Mouse (Mus musculus) spleen, adult 2 months (tissue): ENCODE results near the gene Snrpc.

ENCODE experiments used
- CTCF ChIP-seq: fragments of 200-500 bp; IDR thresholded peaks from 2 replicates; pipeline ENCODE4 v1.5.1; 2011; ENCODE audit warnings: mild to moderate bottlenecking, inconsistent platforms; ENCODE audit not compliant: insufficient read depth, insufficient read length, insufficient replicate concordance; ENCODE audit errors: extremely low read depth
- POLR2A ChIP-seq: fragments of 200-500 bp; IDR thresholded peaks from 2 replicates; pipeline ENCODE4 v1.6.1; 2011; ENCODE audit warnings: low read depth, low read length, inconsistent platforms

- no peak for TF ChIP-seq CTCF
- TF ChIP-seq POLR2A, result no peak
Measured at GRCm38 (mm10) chr17:27792516-27792915, 45.4 kb upstream of the Snrpc start.
